Mouse (Mus musculus): Measurements from ENCODE around the gene Pitx2. TPM values are rescaled to one million over a fixed set of nuclear protein-coding genes. Genes with fewer than 3 reads are reported as not detected.

Pitx2 gene
- polyA plus RNA-seq, 1 experiment from 2014 or later, result 41.3 TPM

DNA sequence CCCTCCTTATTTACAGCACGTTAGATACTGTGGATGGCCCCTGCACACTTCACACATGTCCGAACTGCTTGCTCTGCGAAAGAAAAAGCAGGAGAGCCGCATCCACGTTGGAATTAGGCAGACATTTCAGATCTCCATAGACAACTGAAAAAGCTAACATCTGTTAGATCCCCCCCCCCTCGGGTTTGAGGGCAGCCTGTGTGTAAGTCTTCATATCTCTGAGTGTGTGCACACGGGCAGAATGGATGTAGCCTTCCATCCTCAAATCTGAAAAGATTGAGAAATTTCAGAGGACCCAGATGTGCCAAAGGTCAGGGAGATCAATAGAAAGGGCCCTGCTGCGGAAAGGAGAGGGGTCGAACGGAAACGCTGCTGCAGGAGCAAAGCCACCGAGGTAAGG, 5.2 kb upstream of the Pitx2 start:
- H3K9ac ChIP-seq, result no peak overlapping the region
- H3K27ac ChIP-seq (ENCODE audit: poor library complexity, severe bottlenecking), result no peak overlapping the region
- no peak for ATAC-seq (ENCODE audit: insufficient number of reproducible peaks, low FRiP score)
- no peak overlapping the region for H3K4me3 ChIP-seq
- H3K4me1 ChIP-seq (replicated peaks), result peaks cover 13% of the 10 kb centered on the region
- H3K36me3 ChIP-seq, result no peaks in the 10 kb centered on the region
- H3K4me2 ChIP-seq, result no peak overlapping the region
- WGBS, result 7% methylated on average over 12 of the region's 12 CpGs
- H3K9me3 ChIP-seq (replicated peaks), result no peaks in the 10 kb centered on the region
- peaks cover 82% of the 10 kb centered on the region for H3K27me3 ChIP-seq (replicated peaks)

DNA sequence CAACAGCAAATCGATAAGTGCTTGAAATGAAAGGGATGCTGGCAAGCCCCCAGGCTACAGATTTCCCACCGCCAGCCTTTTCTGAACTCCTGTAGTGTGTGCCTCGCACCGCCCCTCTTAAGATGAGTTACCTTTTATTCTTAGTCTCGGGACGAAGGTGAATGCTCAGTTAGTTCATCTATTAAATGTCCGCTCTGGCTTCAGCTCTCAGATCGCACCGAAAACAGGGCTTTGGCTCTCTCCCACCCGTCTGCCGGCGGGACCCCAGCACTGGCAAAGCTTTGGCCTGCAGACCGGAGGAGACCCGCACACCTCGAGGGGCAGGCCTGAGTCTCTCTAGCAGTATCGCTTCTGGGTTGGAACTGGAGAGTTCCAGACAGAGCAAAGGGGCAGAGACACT, 4.6 kb upstream of the Pitx2 start:
- Histone ChIP-seq H3K27me3 (replicated peaks) (peaks cover 87% of the 10 kb centered on the region), H3K9me3 (replicated peaks) (no peaks in the 10 kb centered on the region), H3K27ac (ENCODE audit: poor library complexity, severe bottlenecking) (no peak overlapping the region), H3K36me3 (no peaks in the 10 kb centered on the region), H3K4me3 (no peak overlapping the region), H3K4me1 (replicated peaks) (peaks cover 18% of the 10 kb centered on the region), H3K4me2 (no peak overlapping the region), H3K9ac (no peak overlapping the region)
- ATAC-seq (ENCODE audit: insufficient number of reproducible peaks, low FRiP score), result no peak
- WGBS, result 1% methylated on average over 16 of the region's 16 CpGs

DNA sequence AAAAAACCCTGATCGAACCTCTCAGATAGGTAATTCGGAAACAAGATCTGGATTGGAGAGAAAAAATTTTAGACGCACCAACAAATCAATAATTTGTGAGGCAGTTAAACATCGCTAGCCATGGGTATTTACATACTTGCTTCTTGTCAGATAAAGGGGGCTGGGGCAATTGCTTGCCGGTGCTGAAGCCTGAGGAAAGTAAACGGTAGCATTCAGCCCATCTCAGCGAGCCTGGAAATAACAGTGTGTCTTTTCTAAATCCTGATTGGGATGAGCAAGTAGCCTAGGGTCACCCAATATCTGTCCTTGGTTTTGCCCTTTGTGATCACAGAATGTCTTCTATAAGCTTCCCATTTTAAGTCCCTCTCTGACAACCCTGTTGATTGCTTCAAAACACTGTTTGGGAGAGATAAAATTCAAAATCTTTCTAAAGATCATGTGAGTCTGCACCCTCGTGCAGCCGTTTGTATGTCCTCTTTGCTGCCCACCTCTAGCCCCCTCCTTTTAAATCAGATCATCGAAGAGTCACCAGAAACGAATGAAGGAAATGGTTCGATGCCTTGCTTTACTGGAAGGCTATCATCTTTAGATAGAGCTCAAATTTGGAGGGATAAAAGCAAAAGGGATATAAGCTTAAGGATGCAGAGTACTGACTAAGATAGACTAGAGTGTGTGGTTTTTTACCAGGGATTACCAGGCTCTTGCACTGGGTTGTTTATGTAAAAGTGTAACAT, 3.7 kb upstream of the Pitx2 start:
- no peak for ATAC-seq (ENCODE audit: insufficient number of reproducible peaks, low FRiP score)
- H3K27me3 ChIP-seq (replicated peaks), result peaks cover 78% of the 10 kb centered on the region
- H3K4me3 ChIP-seq, result no peak overlapping the region
- H3K27ac ChIP-seq (ENCODE audit: poor library complexity, severe bottlenecking), result no peak overlapping the region
- no peak overlapping the region for H3K4me2 ChIP-seq
- no peaks in the 10 kb centered on the region for H3K9me3 ChIP-seq (replicated peaks)
- H3K4me1 ChIP-seq (replicated peaks), result peaks cover 18% of the 10 kb centered on the region
- H3K36me3 ChIP-seq, result no peaks in the 10 kb centered on the region
- 2% methylated on average over 12 of the region's 12 CpGs for WGBS
- H3K9ac ChIP-seq, result no peak overlapping the region

DNA sequence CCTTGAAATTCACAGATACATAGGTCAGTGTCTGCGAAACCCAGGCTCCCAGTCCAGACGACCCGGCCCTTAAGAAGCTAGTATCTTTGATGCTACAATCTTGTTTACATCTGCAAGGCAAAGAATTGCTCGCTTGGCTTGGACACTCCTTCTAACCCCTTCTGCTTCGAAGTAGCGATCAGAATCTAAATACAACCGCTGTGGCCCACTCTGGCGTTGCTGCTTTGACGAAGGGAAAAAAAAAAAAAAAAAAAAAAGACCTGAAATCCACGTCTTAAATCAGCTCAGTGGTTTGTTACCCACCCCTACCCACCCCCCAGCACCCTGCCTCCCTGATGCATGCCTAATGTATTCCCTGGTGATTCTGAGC, 3.1 kb upstream of the Pitx2 start:
- Histone ChIP-seq H3K36me3 (no peaks in the 10 kb centered on the region), H3K4me1 (replicated peaks) (peaks cover 18% of the 10 kb centered on the region), H3K4me3 (no peak overlapping the region), H3K27ac (ENCODE audit: poor library complexity, severe bottlenecking) (no peak overlapping the region), H3K9me3 (replicated peaks) (no peaks in the 10 kb centered on the region), H3K4me2 (no peak overlapping the region), H3K27me3 (replicated peaks) (peaks cover 78% of the 10 kb centered on the region), H3K9ac (no peak overlapping the region)
- under 1% methylated on average over 10 of the region's 10 CpGs for WGBS
- no peak for ATAC-seq (ENCODE audit: insufficient number of reproducible peaks, low FRiP score)

DNA sequence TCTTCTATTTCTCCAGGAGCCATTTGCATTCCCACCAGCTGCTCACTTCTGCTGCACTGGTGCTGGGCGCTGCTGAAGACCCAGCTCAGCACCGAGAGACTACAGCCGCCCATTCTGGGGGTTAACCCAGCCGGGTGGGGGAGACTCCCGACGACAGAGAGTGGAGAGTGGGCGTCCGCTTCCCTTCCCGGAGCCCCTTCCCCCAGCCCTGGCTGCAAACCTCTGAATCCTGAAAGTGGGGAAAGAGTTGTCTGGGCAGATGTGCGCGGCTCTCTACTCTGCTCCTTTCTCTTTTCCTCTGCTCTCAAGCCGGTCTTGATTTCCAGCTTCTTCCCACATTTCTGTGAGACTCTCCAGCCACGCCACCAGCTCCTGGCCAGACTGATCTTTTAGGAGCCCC, 2.6 kb upstream of the Pitx2 start:
- Histone ChIP-seq H3K27me3 (replicated peaks) (peaks cover 78% of the 10 kb centered on the region), H3K9me3 (replicated peaks) (no peaks in the 10 kb centered on the region), H3K27ac (ENCODE audit: poor library complexity, severe bottlenecking) (no peak overlapping the region), H3K9ac (no peak overlapping the region), H3K4me3 (peak overlapping the region; percentile 27; the same call in 1 of the 2 replicates), H3K4me2 (peak overlapping the region; percentile 29), H3K36me3 (no peaks in the 10 kb centered on the region), H3K4me1 (replicated peaks) (peaks cover 18% of the 10 kb centered on the region)
- under 1% methylated on average over 13 of the region's 13 CpGs for WGBS
- no peak for ATAC-seq (ENCODE audit: insufficient number of reproducible peaks, low FRiP score)

DNA sequence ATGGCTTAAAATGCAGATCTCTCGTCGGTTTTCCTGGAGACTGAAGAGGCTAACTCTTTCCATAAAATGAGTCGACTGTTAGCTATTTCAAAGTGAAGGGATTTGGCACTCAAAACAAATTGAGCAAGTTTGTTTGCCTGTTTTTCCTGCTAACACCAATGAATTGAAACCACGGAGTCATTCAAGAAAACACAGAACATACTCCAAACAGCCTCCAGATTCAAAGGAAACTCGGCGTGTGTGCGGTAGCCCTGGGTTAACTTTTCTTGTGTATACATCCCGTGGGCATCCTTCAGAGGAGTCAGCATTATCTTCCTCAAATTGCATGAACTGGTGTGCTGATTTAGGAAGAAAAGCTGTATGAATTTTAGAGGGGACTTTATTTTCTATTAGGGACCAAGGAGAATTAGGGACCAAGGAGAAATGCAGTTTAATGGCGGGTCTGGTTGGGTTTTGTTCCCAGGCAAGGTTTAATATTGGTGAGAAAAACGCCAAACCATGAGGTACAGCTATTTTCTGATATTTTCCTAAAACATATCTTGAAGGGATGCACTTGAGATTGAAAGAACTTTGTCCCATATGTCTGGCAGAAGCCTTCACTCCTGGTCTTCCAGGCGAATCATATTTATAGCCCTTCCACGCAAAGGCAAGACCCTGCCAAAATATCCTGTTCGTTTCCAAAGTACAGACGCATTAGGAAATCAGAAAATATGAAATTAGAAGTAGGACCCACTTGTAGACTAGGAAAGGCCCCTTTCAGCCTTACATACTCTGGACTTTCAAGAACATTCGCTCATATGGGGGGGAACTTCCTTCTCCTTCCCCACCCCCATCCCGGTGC, 1.7 kb upstream of the Pitx2 start:
- peaks cover 78% of the 10 kb centered on the region for H3K27me3 ChIP-seq (replicated peaks)
- no peak overlapping the region for H3K4me3 ChIP-seq
- 5% methylated on average over 16 of the region's 16 CpGs for WGBS
- H3K36me3 ChIP-seq, result no peaks in the 10 kb centered on the region
- no peaks in the 10 kb centered on the region for H3K9me3 ChIP-seq (replicated peaks)
- H3K4me1 ChIP-seq (replicated peaks), result peaks cover 24% of the 10 kb centered on the region
- H3K9ac ChIP-seq, result no peak overlapping the region
- H3K27ac ChIP-seq (ENCODE audit: poor library complexity, severe bottlenecking), result no peak overlapping the region
- no peak for ATAC-seq (ENCODE audit: insufficient number of reproducible peaks, low FRiP score)
- no peak overlapping the region for H3K4me2 ChIP-seq

DNA sequence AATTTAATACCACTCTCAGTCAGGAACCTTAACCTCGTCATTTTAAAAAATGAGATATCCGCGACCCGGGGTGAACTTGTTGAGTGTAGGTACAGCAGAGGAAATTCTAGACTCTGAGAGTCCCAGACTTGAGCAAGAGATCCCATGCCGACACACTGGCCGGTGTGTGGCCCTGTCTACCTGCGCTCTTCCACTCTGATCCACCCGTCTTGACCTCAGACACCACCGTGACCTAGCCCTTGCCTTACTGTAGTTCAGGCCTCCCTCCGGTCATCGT, 1.1 kb upstream of the Pitx2 start:
- 0 out of 2 replicates have a peak overlapping the region, but pooled peaks have one; percentile 86 for H3K4me2 ChIP-seq

DNA sequence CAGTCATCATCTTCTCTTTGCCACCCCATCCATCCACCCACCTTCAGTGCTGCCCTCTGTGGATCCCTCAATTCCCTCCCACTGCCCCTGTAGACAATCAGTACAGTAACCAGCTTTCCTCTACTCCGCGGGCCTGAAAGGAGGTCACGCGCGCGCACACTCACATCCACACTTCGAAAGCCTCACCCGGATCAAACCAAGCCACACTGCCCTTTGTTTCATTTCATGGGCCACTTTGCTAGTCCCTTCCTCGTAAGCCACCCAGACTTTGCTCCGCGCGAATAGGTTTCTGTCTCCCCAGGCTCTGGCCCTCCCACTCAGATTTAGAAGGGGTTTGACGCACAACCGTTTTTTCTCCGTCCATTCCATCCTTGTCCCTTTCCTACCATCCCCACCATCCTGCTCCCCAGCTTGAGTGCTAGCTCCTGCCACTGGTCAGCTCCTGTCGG, 494 bp upstream of the Pitx2 start:
- H3K9me3 ChIP-seq (replicated peaks), result no peaks in the 10 kb centered on the region
- H3K9ac ChIP-seq, result peak overlapping the region; percentile 49; the same call in 1 of the 2 replicates
- H3K4me1 ChIP-seq (replicated peaks), result peaks cover 32% of the 10 kb centered on the region

More for the DNA sequence above, 1.1 kb upstream of the Pitx2 start:
- WGBS, result under 1% methylated on average over 11 of the region's 11 CpGs
- Histone ChIP-seq H3K9me3 (replicated peaks) (no peaks in the 10 kb centered on the region), H3K27me3 (replicated peaks) (peaks cover 82% of the 10 kb centered on the region), H3K9ac (no peak overlapping the region), H3K27ac (ENCODE audit: poor library complexity, severe bottlenecking) (no peak overlapping the region), H3K36me3 (no peaks in the 10 kb centered on the region), H3K4me1 (replicated peaks) (peaks cover 27% of the 10 kb centered on the region), H3K4me3 (0 out of 2 replicates have a peak overlapping the region, but pooled peaks have one; percentile 1)
- ATAC-seq (ENCODE audit: insufficient number of reproducible peaks, low FRiP score), result no peak

DNA sequence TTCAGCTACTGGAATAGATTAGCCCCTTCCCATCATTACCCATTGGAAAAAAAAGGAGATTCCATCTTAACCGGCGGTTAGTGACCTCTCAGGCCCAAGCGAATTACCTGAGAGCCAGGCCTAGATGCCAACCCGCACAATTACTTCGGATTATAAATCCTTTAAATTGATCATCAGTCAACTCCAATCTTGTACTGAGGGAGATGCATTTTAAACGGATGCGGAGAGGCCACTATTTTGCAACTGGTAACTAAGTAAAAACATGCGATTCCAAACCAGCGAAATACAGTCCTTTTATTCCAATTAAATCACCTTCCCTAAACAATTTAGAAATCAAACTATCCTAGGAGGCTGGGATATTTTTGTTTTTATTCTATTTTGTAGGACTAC, 818 bp downstream of the Pitx2 start:
- Histone ChIP-seq H3K27me3 (replicated peaks) (peaks cover 86% of the 10 kb centered on the region), H3K4me3 (peak overlapping the region; percentile 50; the same call in 1 of the 2 replicates), H3K9me3 (replicated peaks) (no peaks in the 10 kb centered on the region), H3K4me2 (peak overlapping the region; percentile 86), H3K9ac (no peak overlapping the region), H3K36me3 (no peaks in the 10 kb centered on the region), H3K4me1 (replicated peaks) (peaks cover 36% of the 10 kb centered on the region), H3K27ac (ENCODE audit: poor library complexity, severe bottlenecking) (no peak overlapping the region)
- no peak for ATAC-seq (ENCODE audit: insufficient number of reproducible peaks, low FRiP score)
- 2% methylated on average over 9 of the region's 9 CpGs for WGBS

More for the DNA sequence above, 494 bp upstream of the Pitx2 start:
- Histone ChIP-seq H3K4me3 (peak overlapping the region; percentile 50), H3K4me2 (peak overlapping the region; percentile 86), H3K27me3 (replicated peaks) (peaks cover 86% of the 10 kb centered on the region), H3K36me3 (no peaks in the 10 kb centered on the region), H3K27ac (ENCODE audit: poor library complexity, severe bottlenecking) (no peak overlapping the region)
- WGBS, result under 1% methylated on average over 16 of the region's 16 CpGs
- no peak for ATAC-seq (ENCODE audit: insufficient number of reproducible peaks, low FRiP score)

DNA sequence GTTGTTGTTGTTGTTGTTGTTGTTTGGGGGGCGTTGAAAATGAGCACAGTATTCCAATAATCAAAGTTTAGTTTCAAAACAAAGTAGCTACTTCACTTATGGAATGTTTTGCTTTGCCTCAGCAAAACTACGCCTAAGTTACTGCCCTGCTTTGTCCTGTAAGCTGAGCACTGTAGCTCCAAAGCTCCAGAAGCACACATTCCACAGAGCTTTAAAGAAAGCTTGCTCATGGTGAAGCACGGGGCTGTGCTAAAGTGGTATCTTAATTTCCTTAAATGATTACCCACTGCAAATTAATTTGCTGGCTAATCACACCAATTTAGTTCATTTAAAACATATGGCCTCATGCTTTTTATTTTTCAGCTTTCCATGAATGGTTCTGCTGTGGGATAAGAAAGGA, 1.5 kb downstream of the Pitx2 start:
- WGBS, result 4% methylated on average over 3 of the region's 3 CpGs
- ATAC-seq (ENCODE audit: insufficient number of reproducible peaks, low FRiP score), result no peak
- no peak overlapping the region for H3K4me2 ChIP-seq
- H3K27ac ChIP-seq (ENCODE audit: poor library complexity, severe bottlenecking), result no peak overlapping the region
- peaks cover 36% of the 10 kb centered on the region for H3K4me1 ChIP-seq (replicated peaks)
- H3K36me3 ChIP-seq, result no peaks in the 10 kb centered on the region
- H3K27me3 ChIP-seq (replicated peaks), result peaks cover 86% of the 10 kb centered on the region
- no peaks in the 10 kb centered on the region for H3K9me3 ChIP-seq (replicated peaks)
- H3K9ac ChIP-seq, result no peak overlapping the region
- no peak overlapping the region for H3K4me3 ChIP-seq

DNA sequence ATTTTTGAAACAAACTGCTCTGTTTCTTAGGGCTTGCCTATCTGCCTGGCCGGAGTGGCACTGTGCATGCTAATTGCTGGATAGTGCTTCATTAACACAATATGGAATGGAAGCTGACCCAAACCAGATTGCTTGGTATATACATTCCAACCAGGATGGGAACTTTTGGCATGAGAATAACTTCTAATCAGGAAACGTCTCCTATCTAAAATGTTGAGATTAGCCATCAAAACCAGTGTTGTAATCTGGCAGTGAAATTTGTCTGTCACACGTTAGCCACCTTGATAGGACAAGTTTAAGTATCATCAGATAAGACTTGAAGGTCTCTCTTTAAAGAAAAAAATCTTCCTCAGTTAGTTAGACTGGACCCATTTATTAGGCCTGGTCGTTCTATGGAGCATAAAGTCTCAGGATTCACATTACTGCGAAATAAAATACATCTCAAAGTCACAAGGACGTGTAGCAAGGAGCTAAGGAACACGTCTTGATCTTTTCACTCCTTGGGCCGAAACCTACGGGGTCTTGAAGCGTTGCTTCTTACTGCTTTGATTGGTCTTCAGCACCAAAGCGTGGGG, 2.1 kb downstream of the Pitx2 start:
- H3K27ac ChIP-seq (ENCODE audit: poor library complexity, severe bottlenecking), result no peak overlapping the region
- WGBS, result 4% methylated on average over 11 of the region's 11 CpGs
- H3K4me2 ChIP-seq, result no peak overlapping the region
- H3K9me3 ChIP-seq (replicated peaks), result no peaks in the 10 kb centered on the region
- peaks cover 83% of the 10 kb centered on the region for H3K27me3 ChIP-seq (replicated peaks)
- ATAC-seq (ENCODE audit: insufficient number of reproducible peaks, low FRiP score), result no peak
- no peaks in the 10 kb centered on the region for H3K36me3 ChIP-seq
- H3K9ac ChIP-seq, result no peak overlapping the region
- no peak overlapping the region for H3K4me3 ChIP-seq
- peaks cover 36% of the 10 kb centered on the region for H3K4me1 ChIP-seq (replicated peaks)

Measured in heart, embryonic 12.5 days (tissue).